ENCODE assay signal across 21 mouse cellular contexts in genomic region chr13:23879636-23880035, GRCm38 (mm10). TPM values are rescaled to one million over a fixed set of nuclear protein-coding genes. Genes with fewer than 3 reads are reported as not detected.
DNase-seq lines count a peak whose midpoint lies in the region; ATAC-seq lines count a peak whose summit lies in the region.
"Had no signal": no experiment of that assay in that cellular context is flagged by ENCODE, and none has a peak within 500 bp of the region (broad histone marks: within the 10 kb centered on the region; RNA-seq: fewer than 3 reads in every experiment).

No protein-coding gene starts in this region.

- ATAC-seq in common myeloid progenitor, adult 5-6 weeks (replicated peaks; ENCODE audit: low read depth, poor library complexity, severe bottlenecking), result peak; percentile 89
- peak; percentile 83 for ATAC-seq in megakaryocyte progenitor cell, adult 5-6 weeks (replicated peaks; ENCODE audit: poor library complexity)
- ATAC-seq: forebrain, postnatal 0 days; hindbrain, embryonic 16.5 days; inflammation-experienced regulatory T-cells, adult 6 months had no signal

- DNase-seq in spleen, postnatal 36 days (ENCODE audit: low spot score in 2 of 2), result peak; percentile 10 to 23
- DNase-seq in spleen, postnatal 4 days (ENCODE audit: low spot score in 2 of 2), result no peak
- DNase-seq in adrenal gland, postnatal 25 days, result no peak
- DNase-seq in ovary, adult 18-20 months (ENCODE audit: low spot score), result no peak
- no peak for DNase-seq in layer of hippocampus, adult 9-11 months
- DNase-seq in MN1 (ENCODE audit: low spot score), result no peak
- DNase-seq: adrenal gland, adult 2 months; adrenal gland, postnatal 36 days; cerebellum, adult 11 months; cerebellum, adult 8-10 months; cerebellum, postnatal 14 days; forebrain, postnatal 0 days; gastrocnemius, postnatal 14 days; heart, postnatal 36 days had no signal

RNA-seq across cellular contexts. Expression of gene Slc17a1, which starts 12.1 kb away (rescaled TPM):
- total RNA-seq in common myeloid progenitor, adult 5-6 weeks (2017), result not detected in 2 replicates
- total RNA-seq in megakaryocyte progenitor cell, adult 5-6 weeks (2015), result not detected in 2 replicates
- not detected in 2 replicates for total RNA-seq in megakaryocyte progenitor cell, adult 5-6 weeks (2017)
- not detected in 2 replicates for total RNA-seq in adrenal gland, postnatal 25 days (2021)
- total RNA-seq: adrenal gland, postnatal 36 days; forebrain, postnatal 0 days; gastrocnemius, adult 18-20 months; gastrocnemius, postnatal 14 days; heart, adult 8-10 months; heart, postnatal 36 days had no signal

RNA-seq across cellular contexts. Expression of gene Slc17a4, which starts 35.2 kb away (rescaled TPM):
- 0.46 TPM in 1 of 2 replicates, not detected in the other for total RNA-seq in common myeloid progenitor, adult 5-6 weeks (2017)
- not detected in 2 replicates for total RNA-seq in megakaryocyte progenitor cell, adult 5-6 weeks (2015)
- 0.33 TPM in 1 of 2 replicates, not detected in the other for total RNA-seq in megakaryocyte progenitor cell, adult 5-6 weeks (2017)
- total RNA-seq in adrenal gland, postnatal 25 days (2021), result 0.30 TPM in 1 of 2 replicates, not detected in the other
- total RNA-seq: forebrain, postnatal 0 days; gastrocnemius, postnatal 14 days; heart, adult 8-10 months; heart, postnatal 36 days had no signal

RNA-seq across cellular contexts. Expression of gene Slc17a3, which starts 40.4 kb away (rescaled TPM):
- total RNA-seq in common myeloid progenitor, adult 5-6 weeks (2017), result not detected in 2 replicates
- 0.39 TPM in 1 of 2 replicates, not detected in the other for total RNA-seq in megakaryocyte progenitor cell, adult 5-6 weeks (2015)
- total RNA-seq in megakaryocyte progenitor cell, adult 5-6 weeks (2017), result 0.10 TPM in 1 of 2 replicates, not detected in the other
- 0.38 and 0.46 TPM in 2 replicates for total RNA-seq in adrenal gland, postnatal 25 days (2021)
- total RNA-seq: gastrocnemius, postnatal 14 days; heart, adult 8-10 months; heart, postnatal 36 days had no signal

RNA-seq across cellular contexts. Expression of gene Hist1h2ba, which starts 54.3 kb away (rescaled TPM):
- total RNA-seq in common myeloid progenitor, adult 5-6 weeks (2017), result not detected in 2 replicates
- not detected in 2 replicates for total RNA-seq in megakaryocyte progenitor cell, adult 5-6 weeks (2015)
- total RNA-seq in megakaryocyte progenitor cell, adult 5-6 weeks (2017), result not detected in 2 replicates
- total RNA-seq in adrenal gland, postnatal 25 days (2021), result not detected in 2 replicates
- total RNA-seq: adrenal gland, adult 2 months; adrenal gland, postnatal 36 days; forebrain, postnatal 0 days; G1E; gastrocnemius, adult 18-20 months; gastrocnemius, postnatal 14 days; heart, adult 8-10 months; heart, postnatal 36 days had no signal

RNA-seq across cellular contexts. Expression of gene Hist1h2aa, which starts 54.6 kb away (rescaled TPM):
- not detected in 2 replicates for total RNA-seq in common myeloid progenitor, adult 5-6 weeks (2017)
- total RNA-seq in megakaryocyte progenitor cell, adult 5-6 weeks (2015), result not detected in 2 replicates
- total RNA-seq in megakaryocyte progenitor cell, adult 5-6 weeks (2017), result not detected in 2 replicates
- not detected in 2 replicates for total RNA-seq in adrenal gland, postnatal 25 days (2021)
- total RNA-seq: adrenal gland, adult 2 months; adrenal gland, postnatal 36 days; forebrain, postnatal 0 days; G1E; gastrocnemius, adult 18-20 months; gastrocnemius, postnatal 14 days; heart, adult 8-10 months; heart, postnatal 36 days had no signal

Comparison
In these comparisons a context has a peak if more than half of its experiments do, and no peak if none do; other contexts are left out.
1. DNase-seq: peak in spleen, postnatal 36 days (2 of 2); none in spleen, postnatal 4 days (0 of 2), adrenal gland, postnatal 25 days (single experiment), ovary, adult 18-20 months (single experiment), layer of hippocampus, adult 9-11 months (single experiment) and MN1 (single experiment).